Mouse (Mus musculus) olfactory bulb, adult 2 months (tissue): ENCODE measurements around the gene Snrnp35.

ENCODE experiments used
- CTCF ChIP-seq: fragments of 200-500 bp; IDR thresholded peaks from 2 replicates; pipeline ENCODE4 v1.5.1; 2012; ENCODE audit warnings: low read depth, mild to moderate bottlenecking, low read length, moderate library complexity; ENCODE audit not compliant: insufficient read depth
- POLR2A ChIP-seq: fragments of 200-500 bp; IDR thresholded peaks from 2 replicates; pipeline ENCODE4 v1.6.1; 2012; ENCODE audit warnings: mild to moderate bottlenecking, low read depth, low read length, moderate library complexity; ENCODE audit not compliant: insufficient read depth

GRCm38 (mm10) chr5:124530655-124531582 lies 48.0 kb downstream of the Snrnp35 start, which contains the start of gene Rilpl1:
- TF ChIP-seq CTCF (no peak), POLR2A (peak; percentile 28; the same call in 1 of the 2 replicates)
